Mouse (Mus musculus) lung, embryonic 14.5 days (tissue): ENCODE data around the gene Haus3. TPM values are rescaled to one million over a fixed set of nuclear protein-coding genes. Genes with fewer than 3 reads are reported as not detected.

ENCODE experiments used
- ATAC-seq: fragments of 200-750 bp; cut with Nextera tagmentation; 2 replicates; pipeline ENCODE4 v1.8.0; 2017; ENCODE audit warnings: mild to moderate bottlenecking, moderate TSS enrichment, moderate library complexity; ENCODE audit not compliant: insufficient read depth
- DNase-seq: peaks from one replicate; pipeline ENCODE4 v3.0.0-alpha.2; 2015
- H3K27ac ChIP-seq: fragments of 300-500 bp; sonication (generic); 2 replicates; pipeline ENCODE4 v1.5.1; 2014; ENCODE audit warnings: low read depth, mild to moderate bottlenecking, moderate library complexity
- H3K27me3 ChIP-seq: fragments of 300-500 bp; sonication (generic); 2 replicates; pipeline ENCODE4 v1.6.1; 2014; ENCODE audit warnings: low read length, control low read depth; ENCODE audit not compliant: insufficient read depth
- H3K36me3 ChIP-seq: fragments of 300-500 bp; sonication (generic); 2 replicates; pipeline ENCODE4 v1.6.1; 2014; ENCODE audit warnings: control low read depth; ENCODE audit not compliant: insufficient read depth
- H3K4me1 ChIP-seq: fragments of 300-500 bp; sonication (generic); 2 replicates; pipeline ENCODE4 v1.6.1; 2014; ENCODE audit warnings: antibody characterized with exemption, control low read depth; ENCODE audit not compliant: insufficient read depth
- H3K4me2 ChIP-seq: fragments of 300-500 bp; sonication (generic); 2 replicates; pipeline ENCODE4 v1.6.1; 2014; ENCODE audit warnings: mild to moderate bottlenecking
- H3K4me3 ChIP-seq: fragments of 300-500 bp; sonication (generic); 2 replicates; pipeline ENCODE4 v1.5.1; 2014; ENCODE audit warnings: low read depth, low read length
- H3K9ac ChIP-seq: fragments of 300-500 bp; sonication (generic); 2 replicates; pipeline ENCODE4 v1.6.1; 2014
- H3K9me3 ChIP-seq: fragments of 300-500 bp; sonication (generic); 2 replicates; pipeline ENCODE4 v1.6.1; 2016; ENCODE audit warnings: low read depth, low read length, control low read depth
- CTCF ChIP-seq: IDR thresholded peaks from 2 replicates; pipeline ENCODE4 v1.5.1; 2016; ENCODE audit warnings: antibody characterized with exemption, low read depth
- WGBS: fragments of 180-500 bp; shearing (Covaris S2); extraction: QIAGEN DNeasy Blood & Tissue Kit; methylation state at CpG from one replicate; pipeline ENCODE4 v1.1.7; 2014; 5-methylcytosine and 5-hydroxymethylcytosine counted together
- polyA plus RNA-seq: library from polyadenylated mRNA; unstranded; fragments of >200 nt; fragmentation: Nextera tagmentation; extraction: Ambion mirVana; gene quantifications from 2 replicates; pipeline ENCODE4 v1.2.1, GENCODE M21; 2014

Haus3 gene
- polyA plus RNA-seq, 1 experiment from 2014 or later: 46.8 TPM

- H3K4me2 ChIP-seq: peak overlapping the region; percentile 77
- no peak for TF ChIP-seq CTCF
- peaks cover 12% of the 10 kb centered on the region; the same call in 1 of the 2 replicates for H3K4me1 ChIP-seq
- no peaks in the 10 kb centered on the region for H3K27me3 ChIP-seq
- peak overlapping the region; percentile 93 for H3K4me3 ChIP-seq
- H3K9me3 ChIP-seq: no peaks in the 10 kb centered on the region
- peak overlapping the region; percentile 95 for H3K27ac ChIP-seq
- ATAC-seq: peak; percentile 21
- DNase-seq: peak; percentile 72
- WGBS: 1% methylated on average over 43 of the region's 46 CpGs
- peak overlapping the region; percentile 77 for H3K9ac ChIP-seq
- 0 out of 2 replicates have a peak, but pooled peaks cover 25% of the 10 kb centered on the region for H3K36me3 ChIP-seq
Measured at GRCm38 (mm10) chr5:34186961-34187391, 17.6 kb upstream of the Haus3 start.

GRCm38 (mm10) chr5:34186391-34186790 is 17.1 kb upstream of the Haus3 start:
- H3K36me3 ChIP-seq: peaks cover 31% of the 10 kb centered on the region
- DNase-seq (no peak), ATAC-seq (no peak)
- no peaks in the 10 kb centered on the region for H3K27me3 ChIP-seq
- TF ChIP-seq CTCF: no peak
- peak overlapping the region; percentile 93 for H3K4me3 ChIP-seq
- H3K4me2 ChIP-seq: peak overlapping the region; percentile 77
- no peaks in the 10 kb centered on the region for H3K9me3 ChIP-seq
- H3K9ac ChIP-seq: peak overlapping the region; percentile 77
- peaks cover 12% of the 10 kb centered on the region; the same call in 1 of the 2 replicates for H3K4me1 ChIP-seq
- H3K27ac ChIP-seq: peak overlapping the region; percentile 95; the same call in 1 of the 2 replicates
- WGBS: 48% methylated on average over 2 of the region's 2 CpGs

GRCm38 (mm10) chr5:34185791-34186190 is 16.5 kb upstream of the Haus3 start:
- peaks cover 12% of the 10 kb centered on the region; the same call in 1 of the 2 replicates for H3K4me1 ChIP-seq
- H3K27me3 ChIP-seq: no peaks in the 10 kb centered on the region
- peak overlapping the region; percentile 93 for H3K4me3 ChIP-seq
- H3K27ac ChIP-seq: no peak overlapping the region
- ATAC-seq: no peak
- H3K9ac ChIP-seq: peak overlapping the region; percentile 77
- TF ChIP-seq CTCF: no peak
- H3K9me3 ChIP-seq: no peaks in the 10 kb centered on the region
- DNase-seq: no peak
- peaks cover 37% of the 10 kb centered on the region for H3K36me3 ChIP-seq
- peak overlapping the region; percentile 77 for H3K4me2 ChIP-seq

GRCm38 (mm10) chr5:34185051-34185580 is 15.8 kb upstream of the Haus3 start:
- DNase-seq (no peak), ATAC-seq (no peak)
- no peak overlapping the region for H3K9ac ChIP-seq
- peaks cover 12% of the 10 kb centered on the region; the same call in 1 of the 2 replicates for H3K4me1 ChIP-seq
- 67% methylated on average over 1 of the region's 1 CpGs for WGBS
- H3K9me3 ChIP-seq: no peaks in the 10 kb centered on the region
- no peak overlapping the region for H3K27ac ChIP-seq
- H3K36me3 ChIP-seq: peaks cover 42% of the 10 kb centered on the region
- H3K4me3 ChIP-seq: no peak overlapping the region
- TF ChIP-seq CTCF: no peak
- H3K27me3 ChIP-seq: no peaks in the 10 kb centered on the region
- peak overlapping the region; percentile 77 for H3K4me2 ChIP-seq

GRCm38 (mm10) chr5:34183976-34184375 is 14.6 kb upstream of the Haus3 start:
- H3K4me3 ChIP-seq: no peak overlapping the region
- H3K4me2 ChIP-seq: no peak overlapping the region
- peaks cover 47% of the 10 kb centered on the region for H3K36me3 ChIP-seq
- no peak for ATAC-seq
- H3K4me1 ChIP-seq: peaks cover 9% of the 10 kb centered on the region; the same call in 1 of the 2 replicates
- DNase-seq: no peak
- no peak overlapping the region for H3K9ac ChIP-seq
- no peaks in the 10 kb centered on the region for H3K9me3 ChIP-seq
- no peak overlapping the region for H3K27ac ChIP-seq
- 87% methylated on average over 3 of the region's 3 CpGs for WGBS
- no peaks in the 10 kb centered on the region for H3K27me3 ChIP-seq
- TF ChIP-seq CTCF: no peak

GRCm38 (mm10) chr5:34183156-34183880 is 14.0 kb upstream of the Haus3 start:
- TF ChIP-seq CTCF: no peak
- DNase-seq (peak; percentile 33), ATAC-seq (no peak)
- H3K4me3 ChIP-seq: no peak overlapping the region
- no peak overlapping the region for H3K4me2 ChIP-seq
- no peak overlapping the region for H3K27ac ChIP-seq
- no peaks in the 10 kb centered on the region for H3K27me3 ChIP-seq
- H3K4me1 ChIP-seq: peaks cover 6% of the 10 kb centered on the region; the same call in 1 of the 2 replicates
- H3K36me3 ChIP-seq: peaks cover 54% of the 10 kb centered on the region
- 83% methylated on average over 5 of the region's 5 CpGs for WGBS
- no peaks in the 10 kb centered on the region for H3K9me3 ChIP-seq
- no peak overlapping the region for H3K9ac ChIP-seq

GRCm38 (mm10) chr5:34182486-34182885 is 13.2 kb upstream of the Haus3 start:
- TF ChIP-seq CTCF: no peak
- WGBS: 75% methylated on average over 3 of the region's 3 CpGs
- no peaks in the 10 kb centered on the region for H3K27me3 ChIP-seq
- ATAC-seq (no peak), DNase-seq (peak; percentile 19)
- no peaks in the 10 kb centered on the region for H3K9me3 ChIP-seq
- H3K4me1 ChIP-seq: peaks cover 6% of the 10 kb centered on the region; the same call in 1 of the 2 replicates
- H3K36me3 ChIP-seq: peaks cover 61% of the 10 kb centered on the region
- no peak overlapping the region for H3K27ac ChIP-seq
- no peak overlapping the region for H3K4me3 ChIP-seq
- no peak overlapping the region for H3K4me2 ChIP-seq
- H3K9ac ChIP-seq: no peak overlapping the region
